Mouse (Mus musculus): ENCODE measurements around the gene Zfp131.

The Zfp131 gene

GRCm38 (mm10) chr13:119755141-119755547 lies 35.5 kb downstream of the Zfp131 start:
- DNase-seq (ENCODE audit: low read depth, low spot score): no peak

DNA sequence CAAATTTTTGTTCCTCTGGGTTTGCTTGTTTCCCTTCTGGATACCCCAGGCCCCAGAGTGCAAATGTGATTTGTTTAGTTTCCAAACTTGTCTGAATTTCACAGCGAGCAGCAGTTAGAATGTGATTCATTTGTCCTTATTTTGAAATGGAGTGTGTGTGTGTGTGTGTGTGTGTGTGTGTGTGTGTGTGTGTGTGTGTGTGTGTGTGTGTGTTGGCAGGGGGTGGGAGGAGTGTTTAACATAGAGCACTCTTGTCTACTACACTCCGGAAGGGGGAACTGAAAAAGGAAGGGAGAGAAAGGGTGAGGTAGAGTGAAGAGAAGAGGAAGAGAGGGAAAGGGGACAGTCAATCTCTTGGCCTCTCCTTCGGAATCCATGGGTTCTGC lies 36.1 kb downstream of the Zfp131 start:
- no peak for DNase-seq (ENCODE audit: low read depth, low spot score)

DNA sequence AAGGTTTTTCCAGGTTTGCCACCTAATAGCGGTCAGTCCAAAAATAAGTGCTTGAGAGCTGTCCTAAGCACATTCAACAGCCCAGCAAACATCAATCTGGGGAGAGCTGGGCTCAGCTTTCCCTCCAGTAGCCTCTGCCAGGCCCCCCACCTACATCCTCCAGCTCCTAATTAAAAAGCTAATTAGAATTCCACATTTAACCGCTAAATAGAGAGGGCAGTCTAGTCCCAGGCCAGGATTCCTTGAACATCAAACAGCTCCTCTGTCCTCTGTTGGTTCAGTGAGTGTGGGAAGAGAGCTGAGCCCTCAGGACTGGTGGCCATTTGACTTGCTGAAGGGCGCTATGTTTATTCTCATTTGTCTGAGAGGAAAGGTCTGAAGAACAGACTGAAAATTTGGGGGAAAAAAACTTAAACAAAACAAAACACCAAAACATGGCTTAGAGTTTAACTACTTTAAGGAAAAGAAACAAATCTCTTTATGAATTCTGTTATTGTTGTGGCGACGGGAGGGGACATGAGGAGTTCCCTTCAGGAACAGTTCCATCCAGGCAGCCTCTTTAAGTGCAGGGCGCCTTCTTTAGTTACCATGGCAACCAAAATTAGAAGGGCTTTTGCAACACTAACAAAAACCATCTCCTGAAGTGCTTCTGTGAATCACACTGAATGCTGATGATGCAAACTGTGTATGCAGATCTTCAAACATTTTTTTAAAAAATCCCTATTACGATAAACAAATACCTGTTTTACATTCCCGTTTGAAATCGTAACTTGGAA lies 36.6 kb downstream of the Zfp131 start:
- DNase-seq (ENCODE audit: low read depth, low spot score): peak; percentile 28

GRCm38 (mm10) chr13:119746930-119747329 lies 43.8 kb downstream of the Zfp131 start:
- no peak for DNase-seq (ENCODE audit: low read depth, low spot score)

DNA sequence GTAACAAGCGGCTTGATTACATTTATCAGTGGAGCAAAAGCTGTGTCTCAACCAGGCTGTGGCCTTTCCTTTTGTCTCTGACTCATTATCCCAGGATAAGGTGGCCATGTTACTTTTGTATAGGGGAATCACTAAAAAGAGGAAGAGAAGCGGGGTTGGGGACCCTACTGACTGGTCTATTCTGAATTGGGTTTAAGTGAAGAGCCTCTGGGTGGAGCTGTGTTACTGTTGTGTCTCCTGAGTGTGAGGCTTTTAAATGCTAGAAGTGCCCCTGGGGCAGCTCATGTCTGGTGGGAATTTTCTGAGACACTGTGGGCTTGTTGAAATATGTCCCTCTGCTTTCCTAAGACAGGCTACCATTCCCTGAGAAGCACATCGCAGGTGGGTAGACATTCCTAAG lies 47.2 kb downstream of the Zfp131 start:
- no peak for DNase-seq (ENCODE audit: low read depth, low spot score)

GRCm38 (mm10) chr13:119742711-119743415 lies 47.8 kb downstream of the Zfp131 start:
- DNase-seq (ENCODE audit: low read depth, low spot score): no peak

- no peak for DNase-seq (ENCODE audit: low read depth, low spot score)
These were observed 49.1 kb downstream of the Zfp131 start for GRCm38 (mm10) chr13:119741390-119742237.

- DNase-seq (ENCODE audit: low read depth, low spot score): no peak
These were observed 59.2 kb downstream of the Zfp131 start for GRCm38 (mm10) chr13:119731448-119731847.

GRCm38 (mm10) chr13:119729406-119729805 lies 61.3 kb downstream of the Zfp131 start:
- DNase-seq (ENCODE audit: low read depth, low spot score): no peak

DNA sequence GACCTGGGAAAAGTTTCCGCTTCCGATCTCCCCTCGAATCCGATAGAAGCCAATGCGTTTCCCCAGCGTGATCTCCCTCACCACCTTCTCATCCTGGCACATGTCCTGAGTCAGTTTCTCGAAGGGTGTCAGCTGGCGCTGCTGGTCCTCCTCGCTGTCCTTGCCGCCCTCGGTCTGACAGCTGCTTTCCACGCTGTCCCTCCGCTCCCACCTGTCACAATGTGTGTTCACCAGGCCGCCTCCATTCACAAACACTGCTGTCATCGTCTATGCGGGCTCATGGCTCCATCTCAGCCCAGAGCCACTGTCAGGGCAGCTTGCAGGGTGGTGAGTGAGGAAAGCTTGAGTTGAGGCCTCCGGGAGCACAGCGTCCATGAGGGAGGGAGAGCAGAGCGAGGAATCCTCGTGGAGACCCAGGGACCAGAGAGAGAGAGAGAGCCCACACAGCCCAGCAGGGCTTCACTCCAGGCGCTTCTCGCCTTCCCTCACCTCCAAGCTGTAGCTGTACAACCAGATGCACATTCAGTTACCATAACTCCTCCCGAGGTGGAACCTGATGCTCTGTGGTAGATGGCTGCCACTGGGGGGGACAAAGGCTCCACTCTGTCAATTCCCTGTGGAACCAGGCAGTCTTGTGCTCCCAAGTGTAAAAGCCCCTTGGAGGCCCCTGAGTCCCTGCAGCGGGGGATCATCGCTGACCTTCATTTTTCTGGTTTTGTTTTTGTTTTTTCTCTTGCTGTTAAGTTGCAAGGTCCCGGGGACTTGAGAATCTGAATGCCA lies 62.9 kb downstream of the Zfp131 start:
- no peak for DNase-seq (ENCODE audit: low read depth, low spot score)

GRCm38 (mm10) chr13:119724541-119724940 lies 66.1 kb downstream of the Zfp131 start:
- DNase-seq (ENCODE audit: low read depth, low spot score): no peak

GRCm38 (mm10) chr13:119723368-119723767 lies 67.3 kb downstream of the Zfp131 start:
- DNase-seq (ENCODE audit: low read depth, low spot score): no peak

GRCm38 (mm10) chr13:119722447-119722846 lies 68.2 kb downstream of the Zfp131 start:
- no peak for DNase-seq (ENCODE audit: low read depth, low spot score)

DNA sequence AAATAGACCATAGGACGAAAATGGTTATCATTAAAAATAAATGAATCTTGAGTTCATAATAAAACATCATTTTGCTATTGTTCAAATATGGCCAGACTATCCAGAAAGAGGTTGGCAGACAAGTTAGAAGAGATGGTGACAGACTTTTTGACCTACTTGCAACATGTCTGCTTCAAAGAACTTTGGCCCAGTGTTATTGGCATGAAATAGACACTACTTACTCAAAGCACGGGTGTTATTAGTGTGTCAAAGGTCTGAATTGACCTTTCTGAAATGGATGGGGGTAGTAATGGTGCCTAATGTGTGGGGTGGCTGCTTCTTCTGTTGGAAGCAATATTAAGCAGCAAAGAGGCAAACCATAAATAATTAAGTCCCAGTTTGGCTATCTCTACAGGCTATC lies 74.6 kb downstream of the Zfp131 start:
- no peak for DNase-seq (ENCODE audit: low read depth, low spot score)

All from forelimb bud, embryonic 11.5 days (tissue).